Mouse (Mus musculus) forelimb bud, embryonic 11.5 days (tissue): Measurements from ENCODE around the gene Fgd6.

Source experiments
- DNase-seq: peaks from one replicate; pipeline ENCODE4 v3.0.0-alpha.2; 2012; ENCODE audit warnings: low read depth, low spot score

Gene Fgd6

GRCm38 (mm10) chr10:94035658-94036374, at the start of gene Fgd6, which contains the start of gene Vezt:
Gene Fgd6 (plus strand): TSS chr10:94036001.
Gene Vezt (minus strand): TSS chr10:94035817.
- peak; percentile 99 for DNase-seq

GRCm38 (mm10) chr10:93994136-93994535, 41.7 kb upstream of the Fgd6 start:
- DNase-seq = no peak

- DNase-seq = no peak
These were observed 40.7 kb upstream of the Fgd6 start for GRCm38 (mm10) chr10:93995100-93995499.

GRCm38 (mm10) chr10:93999357-93999756, 36.4 kb upstream of the Fgd6 start:
- DNase-seq = no peak

- DNase-seq = no peak
These were observed 35.6 kb upstream of the Fgd6 start for GRCm38 (mm10) chr10:94000223-94000622.

- no peak for DNase-seq
These were observed 27.4 kb upstream of the Fgd6 start for GRCm38 (mm10) chr10:94008356-94008755.

GRCm38 (mm10) chr10:94009991-94010679, 25.7 kb upstream of the Fgd6 start:
- no peak for DNase-seq

GRCm38 (mm10) chr10:94011024-94011423, 24.8 kb upstream of the Fgd6 start:
- DNase-seq = peak; percentile 6

- DNase-seq = peak; percentile 58
These were observed 22.6 kb upstream of the Fgd6 start for GRCm38 (mm10) chr10:94013196-94013595.

- no peak for DNase-seq
These were observed 21.6 kb upstream of the Fgd6 start for GRCm38 (mm10) chr10:94014200-94014599.

- DNase-seq = no peak
These were observed 18.3 kb upstream of the Fgd6 start for GRCm38 (mm10) chr10:94017455-94017854.

GRCm38 (mm10) chr10:94020587-94020986, 15.2 kb upstream of the Fgd6 start:
- no peak for DNase-seq

GRCm38 (mm10) chr10:94021059-94021458, 14.7 kb upstream of the Fgd6 start:
- no peak for DNase-seq

GRCm38 (mm10) chr10:94025079-94025478, 10.7 kb upstream of the Fgd6 start:
- no peak for DNase-seq

- DNase-seq = no peak
These were observed 7.3 kb upstream of the Fgd6 start for GRCm38 (mm10) chr10:94028493-94028892.

- no peak for DNase-seq
These were observed 4.6 kb upstream of the Fgd6 start for GRCm38 (mm10) chr10:94031164-94031563.

GRCm38 (mm10) chr10:94034876-94035657, 734 bp upstream of the Fgd6 start:
- DNase-seq = peak; percentile 33

- peak; percentile 31 for DNase-seq
These were observed 566 bp downstream of the Fgd6 start for GRCm38 (mm10) chr10:94036375-94036758.

GRCm38 (mm10) chr10:94037196-94037595, 1.4 kb downstream of the Fgd6 start:
- DNase-seq = no peak

- DNase-seq = no peak
These were observed 1.8 kb downstream of the Fgd6 start for GRCm38 (mm10) chr10:94037596-94037995.

- no peak for DNase-seq
These were observed 2.8 kb downstream of the Fgd6 start for GRCm38 (mm10) chr10:94038366-94039260.
